Mouse (Mus musculus): ENCODE results near the gene Cpt1b. TPM values are rescaled to one million over a fixed set of nuclear protein-coding genes. Genes with fewer than 3 reads are reported as not detected.
A peak's percentile ranks its signal among the peaks of the same experiment; 100 is the strongest.

The Cpt1b gene
- polyA plus RNA-seq, 1 experiment, result 5.9 TPM

- no peaks in the 10 kb centered on the region for H3K79me2 ChIP-seq (ENCODE audit: control insufficient read depth, insufficient read depth)
- no peak overlapping the region for H3K4me3 ChIP-seq
- H3K36me3 ChIP-seq (ENCODE audit: control insufficient read depth, insufficient read depth), result no peaks in the 10 kb centered on the region
- no peak overlapping the region for H3K4me2 ChIP-seq (ENCODE audit: low read depth)
- TF ChIP-seq CEBPB (IDR thresholded peaks at IDR 0.05; ENCODE audit: insufficient read depth, poor library complexity, severe bottlenecking) (no peak), MYOD1 (IDR thresholded peaks at IDR 0.05; ENCODE audit: control insufficient read depth in 1 of 3, insufficient read length in 2 of 3, low read depth in 2 of 3) (no peak), MYOG (IDR thresholded peaks at IDR 0.05; ENCODE audit: control insufficient read depth in 1 of 3, insufficient read depth in 1 of 3, insufficient read length in 2 of 3, low read depth in 2 of 3) (no peak), MAX (IDR thresholded peaks at IDR 0.05; ENCODE audit: low read depth) (no peak), POLR2A (IDR thresholded peaks at IDR 0.05; ENCODE audit: insufficient read length, low read depth) (no peak), E2F4 (IDR thresholded peaks at IDR 0.05; ENCODE audit: insufficient read depth) (no peak), SRF (IDR thresholded peaks at IDR 0.05; ENCODE audit: control insufficient read depth, insufficient read length, low read depth) (no peak)
- no peak overlapping the region for H3ac ChIP-seq (ENCODE audit: control insufficient read depth, insufficient read length)
- peaks cover 69% of the 10 kb centered on the region for H3K27me3 ChIP-seq (ENCODE audit: control insufficient read depth, insufficient read depth, insufficient read length)
These were observed 29.2 kb upstream of the Cpt1b start for GRCm38 (mm10) chr15:89454857-89455256.

DNA sequence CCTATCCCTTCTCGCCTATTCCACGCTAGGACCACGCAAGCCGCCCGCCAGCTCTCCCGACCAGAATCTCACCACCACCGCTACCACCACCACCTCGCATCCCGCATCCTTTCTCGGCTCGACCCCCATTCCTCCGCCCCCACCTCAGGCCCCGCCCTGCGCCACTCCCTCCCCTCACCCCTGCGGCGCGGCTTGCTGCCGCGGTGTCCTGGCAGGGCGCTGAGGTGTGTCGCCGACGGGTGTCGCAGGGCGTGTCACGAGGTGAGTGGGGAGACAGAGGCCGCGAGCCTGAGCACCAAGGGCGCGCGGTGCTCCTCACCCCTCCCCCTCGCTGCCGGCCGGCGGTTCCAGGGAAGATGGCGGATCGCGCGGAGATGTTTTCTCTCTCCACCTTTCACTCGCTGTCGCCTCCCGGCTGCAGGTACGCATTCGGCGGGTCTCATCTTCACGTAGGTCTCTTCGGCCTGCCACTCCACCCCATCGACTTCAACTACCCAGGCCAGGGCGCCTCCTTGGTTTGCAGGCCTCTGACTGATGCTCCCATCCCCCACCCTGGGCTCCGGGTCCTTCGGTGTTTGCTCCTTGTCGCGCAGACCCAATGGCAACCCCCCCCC, 28.3 kb upstream of the Cpt1b start, which contains the start of gene Mapk8ip2:
Mapk8ip2 (plus strand) TSS at position 49 of the 614 bp plus-strand sequence.
- H3ac ChIP-seq (ENCODE audit: control insufficient read depth, insufficient read length), result no peak within 1 kb of the TSS
- H3K4me3 ChIP-seq, result no peak within 1 kb of the TSS
- H3K79me2 ChIP-seq (ENCODE audit: control insufficient read depth, insufficient read depth), result no peaks in the 10 kb centered on the region
- peaks cover 69% of the 10 kb centered on the region for H3K27me3 ChIP-seq (ENCODE audit: control insufficient read depth, insufficient read depth, insufficient read length)
- no peak within 1 kb of the TSS for H3K4me2 ChIP-seq (ENCODE audit: low read depth)
- TF ChIP-seq POLR2A (IDR thresholded peaks at IDR 0.05; ENCODE audit: insufficient read length, low read depth) (no peak), POLR2AphosphoS2 (IDR thresholded peaks at IDR 0.05; ENCODE audit: insufficient read length, low read depth) (no peak), TCF3 (IDR thresholded peaks at IDR 0.05; ENCODE audit: insufficient read length, low read depth) (no peak)
- H3K36me3 ChIP-seq (ENCODE audit: control insufficient read depth, insufficient read depth), result no peaks in the 10 kb centered on the region

- H3ac ChIP-seq (ENCODE audit: control insufficient read depth, insufficient read length), result no peak overlapping the region
- H3K4me2 ChIP-seq (ENCODE audit: low read depth), result no peak overlapping the region
- peaks cover 67% of the 10 kb centered on the region for H3K27me3 ChIP-seq (ENCODE audit: control insufficient read depth, insufficient read depth, insufficient read length)
- no peaks in the 10 kb centered on the region for H3K36me3 ChIP-seq (ENCODE audit: control insufficient read depth, insufficient read depth)
- H3K4me3 ChIP-seq, result no peak overlapping the region
- no peaks in the 10 kb centered on the region for H3K79me2 ChIP-seq (ENCODE audit: control insufficient read depth, insufficient read depth)
- TF ChIP-seq REST (IDR thresholded peaks at IDR 0.05; ENCODE audit: insufficient read depth, insufficient read length) (peak; percentile 96), TCF12 (IDR thresholded peaks at IDR 0.05; ENCODE audit: insufficient read depth, poor library complexity, severe bottlenecking) (no peak)
These were observed 27.5 kb upstream of the Cpt1b start for GRCm38 (mm10) chr15:89452906-89453864.

DNA sequence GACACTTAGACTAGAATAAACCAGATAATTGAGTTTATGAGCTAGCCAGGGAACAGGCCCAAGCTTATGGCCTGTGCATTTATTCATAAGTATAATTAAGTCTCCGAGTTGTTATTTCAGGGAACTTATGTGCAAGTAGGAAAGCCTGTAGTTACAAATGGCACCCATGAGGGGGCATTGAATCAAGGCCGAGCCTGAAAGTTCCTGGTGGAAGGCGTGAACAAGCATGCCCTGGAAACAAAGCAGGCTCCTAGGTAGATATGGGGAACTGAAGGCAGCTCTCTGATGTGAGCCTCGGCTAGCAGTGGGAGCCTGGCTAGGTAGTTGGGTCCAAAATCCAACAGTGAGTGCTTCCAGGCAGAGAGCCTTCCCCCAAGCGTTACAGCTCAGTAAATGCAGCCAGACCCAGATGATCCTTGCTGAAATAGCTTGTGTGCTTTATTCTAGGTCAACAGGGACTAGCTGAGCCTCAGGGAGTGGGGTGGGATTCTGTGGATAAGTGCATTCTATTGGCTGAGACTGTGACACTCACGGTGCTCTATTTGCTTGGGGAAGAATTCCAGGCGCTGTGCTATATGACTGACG, 16.9 kb upstream of the Cpt1b start:
- Histone ChIP-seq H3ac (ENCODE audit: control insufficient read depth, insufficient read length) (no peak overlapping the region), H3K36me3 (ENCODE audit: control insufficient read depth, insufficient read depth) (no peaks in the 10 kb centered on the region), H3K79me2 (ENCODE audit: control insufficient read depth, insufficient read depth) (no peaks in the 10 kb centered on the region), H3K27me3 (ENCODE audit: control insufficient read depth, insufficient read depth, insufficient read length) (peaks cover 18% of the 10 kb centered on the region), H3K4me3 (no peak overlapping the region), H3K4me2 (ENCODE audit: low read depth) (no peak overlapping the region)
- no peak for TF ChIP-seq REST (IDR thresholded peaks at IDR 0.05; ENCODE audit: insufficient read depth, insufficient read length)
- TF ChIP-seq MYOG (IDR thresholded peaks at IDR 0.05; ENCODE audit: control insufficient read depth in 1 of 3, insufficient read depth in 1 of 3, insufficient read length in 2 of 3, low read depth in 2 of 3), result no peak
- TF ChIP-seq USF1 (IDR thresholded peaks at IDR 0.05; ENCODE audit: low read depth), result no peak
- no peak for TF ChIP-seq E2F4 (IDR thresholded peaks at IDR 0.05; ENCODE audit: insufficient read depth)
- no peak for TF ChIP-seq CEBPB (IDR thresholded peaks at IDR 0.05; ENCODE audit: insufficient read depth, poor library complexity, severe bottlenecking)
- TF ChIP-seq TCF3 (IDR thresholded peaks at IDR 0.05; ENCODE audit: insufficient read length, low read depth), result no peak
- TF ChIP-seq MAX (IDR thresholded peaks at IDR 0.05; ENCODE audit: low read depth), result no peak
- TF ChIP-seq MYOD1 (IDR thresholded peaks at IDR 0.05; ENCODE audit: control insufficient read depth in 1 of 3, insufficient read length in 2 of 3, low read depth in 2 of 3), result no peak
- no peak for TF ChIP-seq SRF (IDR thresholded peaks at IDR 0.05; ENCODE audit: control insufficient read depth, insufficient read length, low read depth)
- TF ChIP-seq TCF12 (IDR thresholded peaks at IDR 0.05; ENCODE audit: insufficient read depth, poor library complexity, severe bottlenecking), result no peak
- no peak for TF ChIP-seq POLR2AphosphoS2 (IDR thresholded peaks at IDR 0.05; ENCODE audit: insufficient read length, low read depth)
- TF ChIP-seq POLR2A (IDR thresholded peaks at IDR 0.05; ENCODE audit: insufficient read length, low read depth), result no peak

GRCm38 (mm10) chr15:89435878-89436277, 10.2 kb upstream of the Cpt1b start:
- Histone ChIP-seq H3ac (ENCODE audit: control insufficient read depth, insufficient read length) (no peak overlapping the region), H3K4me3 (no peak overlapping the region), H3K4me2 (ENCODE audit: low read depth) (no peak overlapping the region), H3K36me3 (ENCODE audit: control insufficient read depth, insufficient read depth) (no peaks in the 10 kb centered on the region), H3K27me3 (ENCODE audit: control insufficient read depth, insufficient read depth, insufficient read length) (no peaks in the 10 kb centered on the region), H3K79me2 (ENCODE audit: control insufficient read depth, insufficient read depth) (no peaks in the 10 kb centered on the region)
- TF ChIP-seq CEBPB (IDR thresholded peaks at IDR 0.05; ENCODE audit: insufficient read depth, poor library complexity, severe bottlenecking) (peak; percentile 64; the same call in 1 of the 2 replicates), MYOD1 (IDR thresholded peaks at IDR 0.05; ENCODE audit: control insufficient read depth in 1 of 3, insufficient read length in 2 of 3, low read depth in 2 of 3) (no peak)
